Mouse (Mus musculus) limb, embryonic 11.5 days (tissue): ENCODE measurements around the gene Miox. TPM values are rescaled to one million over a fixed set of nuclear protein-coding genes. Genes with fewer than 3 reads are reported as not detected.

Experiments used
- ATAC-seq: fragments of 200-750 bp; cut with Nextera tagmentation; 2 replicates; pipeline ENCODE4 v1.8.0; 2017; ENCODE audit warnings: low read depth; ENCODE audit not compliant: insufficient number of reproducible peaks, low FRiP score, low TSS enrichment
- DNase-seq: peaks from one replicate; pipeline ENCODE4 v3.0.0-alpha.2; 2015; ENCODE audit warnings: low spot score
- H3K27ac ChIP-seq: fragments of 300-500 bp; sonication (generic); replicated peaks from 2 replicates; pipeline ENCODE4 v1.5.1; 2014; ENCODE audit warnings: low read depth, mild to moderate bottlenecking, low read length
- H3K27me3 ChIP-seq: fragments of 300-500 bp; sonication (generic); 2 replicates; pipeline ENCODE4 v1.6.1; 2014; ENCODE audit warnings: mild to moderate bottlenecking, low read length, mixed read lengths; ENCODE audit not compliant: control insufficient read depth, insufficient read depth
- H3K36me3 ChIP-seq: fragments of 300-500 bp; sonication (generic); 2 replicates; pipeline ENCODE4 v1.6.1; 2014; ENCODE audit warnings: mild to moderate bottlenecking, low read length, moderate library complexity, mixed read lengths; ENCODE audit not compliant: control insufficient read depth, insufficient read depth
- H3K4me1 ChIP-seq: fragments of 300-500 bp; sonication (generic); 2 replicates; pipeline ENCODE4 v1.6.1; 2014; ENCODE audit warnings: low read length, mixed read lengths; ENCODE audit not compliant: control insufficient read depth, insufficient read depth
- H3K4me2 ChIP-seq: fragments of 300-500 bp; sonication (generic); 2 replicates; pipeline ENCODE4 v1.6.1; 2014; ENCODE audit warnings: low read depth, mild to moderate bottlenecking, moderate library complexity; ENCODE audit not compliant: severe bottlenecking
- H3K4me3 ChIP-seq: fragments of 300-500 bp; sonication (generic); 2 replicates; pipeline ENCODE4 v1.5.1; 2014; ENCODE audit warnings: low read depth, low read length
- H3K9ac ChIP-seq: fragments of 300-500 bp; sonication (generic); 2 replicates; pipeline ENCODE4 v1.6.1; 2014; ENCODE audit warnings: mild to moderate bottlenecking, low read length
- H3K9me3 ChIP-seq: fragments of 300-500 bp; sonication (generic); 2 replicates; pipeline ENCODE4 v1.6.1; 2016; ENCODE audit warnings: low read length; ENCODE audit not compliant: control insufficient read depth
- WGBS: fragments of 180-500 bp; shearing (Covaris S2); extraction: QIAGEN DNeasy Blood & Tissue Kit; methylation state at CpG from one replicate; pipeline ENCODE4 v1.1.7; 2014; 5-methylcytosine and 5-hydroxymethylcytosine counted together
- polyA plus RNA-seq: library from polyadenylated mRNA; unstranded; fragments of >200 nt; fragmentation: Nextera tagmentation; extraction: Ambion mirVana; gene quantifications from 2 replicates; pipeline ENCODE4 v1.2.1, GENCODE M21; 2014

Gene Miox
- polyA plus RNA-seq, 1 experiment from 2014 or later, result not detected

DNA sequence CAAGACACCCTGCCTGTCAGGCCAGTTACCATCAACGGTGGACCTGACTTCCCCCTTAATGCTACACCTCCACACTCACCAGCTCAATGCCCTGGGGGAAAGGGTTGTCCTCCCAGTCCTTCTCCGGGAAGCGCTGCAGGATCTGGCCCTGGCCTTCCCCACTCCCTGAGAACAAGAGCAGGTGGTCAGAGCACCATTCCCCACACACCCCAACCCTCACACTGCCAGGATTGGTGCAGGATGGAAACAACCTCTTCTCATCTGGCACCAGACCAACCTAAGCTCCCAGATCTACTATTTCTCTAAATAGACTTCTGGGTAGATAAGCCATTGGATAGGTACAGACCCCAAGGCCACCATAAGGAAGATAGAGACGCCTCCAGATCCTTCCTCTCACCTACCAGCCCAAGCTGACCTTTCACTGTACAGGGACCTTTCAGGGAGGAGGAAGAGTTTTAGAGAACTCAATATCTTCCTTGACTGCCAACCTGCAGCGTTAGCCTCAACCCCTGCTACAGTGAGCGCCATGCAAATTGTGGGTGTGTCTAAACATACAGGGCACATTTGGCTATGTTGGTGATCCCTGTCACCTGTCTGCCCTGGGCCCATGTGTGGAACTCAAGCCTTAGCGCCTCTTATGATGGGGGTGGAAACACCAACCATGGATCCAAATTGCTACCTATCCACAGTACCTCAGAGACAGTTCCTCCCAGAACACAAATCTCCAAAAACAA, 25.6 kb upstream of the Miox start:
- 86% methylated on average over 7 of the region's 7 CpGs for WGBS
- DNase-seq (no peak), ATAC-seq (no peak)
- Histone ChIP-seq H3K9ac (no peak overlapping the region), H3K9me3 (no peaks in the 10 kb centered on the region), H3K27me3 (no peaks in the 10 kb centered on the region), H3K4me3 (no peak overlapping the region), H3K27ac (no peak overlapping the region), H3K4me1 (no peaks in the 10 kb centered on the region; the same call in none of the 2 replicates), H3K36me3 (peaks cover 10% of the 10 kb centered on the region; the same call in 1 of the 2 replicates), H3K4me2 (no peak overlapping the region)

DNA sequence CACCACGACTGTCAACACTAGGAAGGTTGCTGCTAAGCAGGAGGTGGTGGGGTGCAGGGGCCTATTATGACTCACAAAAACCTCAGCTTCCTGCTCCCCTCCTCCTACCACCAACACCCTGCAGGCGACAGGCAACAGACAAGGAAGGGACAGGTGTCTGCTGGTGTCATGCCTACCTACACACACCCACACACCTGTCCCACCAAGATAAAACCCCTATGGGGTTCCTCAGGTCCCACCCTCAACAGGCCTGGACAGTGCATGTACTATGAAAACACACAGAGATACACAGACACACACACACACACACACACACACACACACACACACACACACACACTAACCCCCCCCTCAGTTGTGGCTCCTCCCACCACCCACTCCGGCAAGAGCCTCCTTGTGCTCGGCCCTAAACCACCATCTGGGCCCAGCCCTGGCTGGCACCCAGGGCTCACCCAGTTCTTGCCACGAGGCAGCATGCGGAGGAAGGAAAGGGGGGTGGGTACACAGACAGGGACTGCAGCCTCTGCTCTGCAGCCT, 24.2 kb upstream of the Miox start:
- ATAC-seq (no peak), DNase-seq (no peak)
- Histone ChIP-seq H3K9ac (no peak overlapping the region), H3K27ac (no peak overlapping the region), H3K4me1 (peaks cover 4% of the 10 kb centered on the region), H3K36me3 (peaks cover 5% of the 10 kb centered on the region; the same call in 1 of the 2 replicates), H3K27me3 (no peaks in the 10 kb centered on the region), H3K9me3 (no peaks in the 10 kb centered on the region), H3K4me3 (no peak overlapping the region), H3K4me2 (no peak overlapping the region)
- 87% methylated on average over 6 of the region's 6 CpGs for WGBS

DNA sequence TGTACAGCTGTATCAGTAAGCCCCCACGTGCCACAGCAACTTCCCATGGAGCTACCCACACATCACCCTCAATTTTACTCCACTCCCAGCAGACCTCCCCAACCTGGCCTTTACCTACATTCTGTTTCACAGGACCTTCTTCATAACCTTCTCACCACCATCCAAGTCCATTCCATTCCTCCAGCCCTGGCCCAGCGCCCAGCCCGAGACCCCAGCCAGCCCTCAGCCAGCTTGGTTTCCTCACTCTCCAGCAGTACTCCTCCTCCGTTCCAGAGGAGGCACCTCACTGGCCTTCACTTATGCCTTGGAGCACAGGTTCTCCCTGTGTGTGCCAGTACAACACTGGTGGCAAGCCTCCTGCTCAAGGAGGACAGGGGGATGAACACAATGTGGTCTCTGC, 20.8 kb upstream of the Miox start:
- peaks cover 4% of the 10 kb centered on the region for H3K4me1 ChIP-seq
- H3K9me3 ChIP-seq, result no peaks in the 10 kb centered on the region
- DNase-seq, result no peak
- H3K4me2 ChIP-seq, result peak overlapping the region; percentile 0; the same call in 1 of the 2 replicates
- 78% methylated on average over 4 of the region's 4 CpGs for WGBS
- H3K4me3 ChIP-seq, result no peak overlapping the region; the same call in 1 of the 2 replicates
- no peak for ATAC-seq
- no peaks in the 10 kb centered on the region for H3K36me3 ChIP-seq
- H3K9ac ChIP-seq, result no peak overlapping the region
- H3K27me3 ChIP-seq, result no peaks in the 10 kb centered on the region
- H3K27ac ChIP-seq, result no peak overlapping the region

DNA sequence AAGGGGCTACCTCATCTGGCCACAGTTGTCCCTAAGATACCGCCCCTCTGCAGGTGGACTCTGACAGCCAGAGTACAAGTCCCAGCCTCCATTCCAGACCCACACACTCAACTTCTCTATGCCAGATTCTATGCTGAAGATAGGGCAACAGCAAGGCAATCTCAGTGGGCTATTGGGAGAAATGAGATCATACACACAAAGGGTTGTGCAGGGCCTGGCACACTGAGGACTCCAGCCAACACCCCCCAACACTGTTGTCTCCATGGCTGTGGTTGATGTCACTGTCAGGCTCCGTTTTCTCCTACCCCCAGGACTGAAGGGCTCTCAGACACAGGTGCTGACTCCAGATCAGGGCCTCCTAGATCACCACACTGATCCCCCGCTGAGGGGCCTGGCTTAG, 20.1 kb upstream of the Miox start:
- H3K4me1 ChIP-seq, result peaks cover 4% of the 10 kb centered on the region
- WGBS, result 37% methylated on average over 3 of the region's 3 CpGs

DNA sequence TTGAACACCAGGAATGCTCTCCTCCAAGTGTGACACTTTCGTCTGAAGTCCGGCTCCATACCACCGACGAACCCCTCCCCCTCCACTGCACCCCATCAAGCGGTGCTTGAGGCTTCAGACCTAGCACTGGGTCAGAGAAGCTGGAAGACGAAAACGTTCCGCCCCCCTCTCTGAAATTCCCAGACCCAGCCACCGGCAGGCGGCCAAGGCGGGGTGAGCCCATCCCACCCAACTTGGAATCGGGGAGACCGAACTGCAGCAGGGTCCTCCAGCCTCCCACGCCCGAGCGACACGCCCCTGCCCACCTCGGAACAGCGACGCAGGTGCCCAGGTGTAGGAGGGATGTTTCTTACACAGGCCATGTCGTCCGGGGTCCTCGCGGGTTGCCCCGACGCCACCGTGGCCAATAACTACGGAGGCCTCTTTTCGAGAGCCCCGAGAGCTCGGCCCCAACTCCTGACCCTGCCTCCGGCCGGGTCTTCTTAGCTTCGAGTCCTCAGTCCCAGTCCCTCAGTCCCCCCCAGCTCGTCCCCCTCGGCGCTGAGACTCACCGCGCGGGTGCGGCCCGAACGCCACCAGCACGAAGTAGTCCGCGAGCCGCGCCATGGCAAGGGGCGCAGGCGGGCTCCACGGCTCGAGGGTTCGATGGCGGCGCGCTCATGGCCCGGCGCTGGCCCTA, 19.5 kb upstream of the Miox start:
- peak overlapping the region; percentile 96 for H3K4me3 ChIP-seq
- H3K27me3 ChIP-seq, result no peaks in the 10 kb centered on the region
- DNase-seq (peak; percentile 47), ATAC-seq (peak; percentile 40)
- H3K27ac ChIP-seq, result 0 out of 2 replicates have a peak overlapping the region, but pooled peaks have one; percentile 12
- no peaks in the 10 kb centered on the region for H3K36me3 ChIP-seq
- peaks cover 4% of the 10 kb centered on the region for H3K4me1 ChIP-seq
- H3K9ac ChIP-seq, result peak overlapping the region; percentile 91
- 0% methylated on average over 58 of the region's 58 CpGs for WGBS
- H3K9me3 ChIP-seq, result no peaks in the 10 kb centered on the region
- peak overlapping the region; percentile 64 for H3K4me2 ChIP-seq

More for the DNA sequence above, 20.1 kb upstream of the Miox start:
- Histone ChIP-seq H3K4me2 (peak overlapping the region; percentile 64), H3K27ac (no peak overlapping the region), H3K27me3 (no peaks in the 10 kb centered on the region), H3K9me3 (no peaks in the 10 kb centered on the region), H3K36me3 (no peaks in the 10 kb centered on the region), H3K4me3 (peak overlapping the region; percentile 96), H3K9ac (peak overlapping the region; percentile 91)
- ATAC-seq, result no peak
- DNase-seq, result no peak

DNA sequence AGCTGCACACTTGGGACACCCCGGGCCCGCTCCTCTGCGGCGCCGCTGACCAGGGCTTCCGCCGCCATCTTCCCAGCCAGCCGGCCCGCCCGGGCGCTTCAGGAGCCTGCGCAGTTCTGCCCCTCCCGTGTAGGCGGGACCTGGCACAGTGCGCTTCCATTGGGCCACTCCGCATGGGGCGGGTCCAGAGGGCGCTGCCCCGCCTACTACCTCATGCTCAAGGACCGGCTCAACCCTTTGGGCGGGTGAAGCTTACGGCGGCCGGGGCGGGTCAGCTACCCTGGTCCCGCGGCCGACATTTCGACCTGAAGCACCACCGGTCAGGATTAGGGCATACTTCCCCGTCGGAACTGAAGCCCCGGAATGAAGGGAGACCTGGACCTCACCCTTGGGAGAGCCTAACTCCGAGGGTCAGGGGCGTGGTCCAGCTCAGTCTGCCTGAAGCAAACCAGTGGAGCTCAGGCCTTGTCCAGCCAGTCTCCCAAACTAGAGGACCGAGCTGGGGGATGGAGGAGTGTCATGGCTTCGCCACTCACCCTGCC, 18.9 kb upstream of the Miox start, which contains the start of gene Sbf1:
Gene Sbf1, minus strand, starts transcription at position 122 of the 542 bp plus-strand sequence.
- WGBS, result under 1% methylated on average over 37 of the region's 37 CpGs
- 0 out of 2 replicates have a peak within 1 kb of the TSS, but pooled peaks have one; percentile 12 for H3K27ac ChIP-seq

DNA sequence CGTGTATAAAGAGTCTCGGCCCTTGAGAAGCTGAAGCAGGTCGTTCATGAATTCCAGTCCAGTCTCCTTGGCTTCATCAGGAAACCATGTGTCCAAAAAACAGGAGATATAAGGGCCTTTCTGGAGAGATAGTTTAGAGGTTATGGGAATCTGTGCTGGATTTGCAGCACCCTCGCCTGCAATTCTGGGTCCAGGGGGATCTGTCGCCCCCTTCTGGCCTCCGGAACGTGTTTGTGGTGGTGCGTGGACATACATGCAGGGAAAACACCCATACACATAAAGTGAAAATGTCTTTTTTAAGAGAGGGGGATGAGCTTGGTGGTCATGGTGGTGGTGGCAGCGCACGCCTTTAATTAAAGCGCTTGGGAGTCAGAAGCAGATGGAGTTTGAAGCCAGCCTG, 18.1 kb upstream of the Miox start:
- Histone ChIP-seq H3K27ac (no peak overlapping the region), H3K9me3 (no peaks in the 10 kb centered on the region), H3K4me3 (no peak overlapping the region), H3K9ac (no peak overlapping the region), H3K4me2 (no peak overlapping the region), H3K36me3 (no peaks in the 10 kb centered on the region), H3K4me1 (peaks cover 4% of the 10 kb centered on the region), H3K27me3 (no peaks in the 10 kb centered on the region)
- WGBS, result 68% methylated on average over 11 of the region's 11 CpGs
- ATAC-seq (no peak), DNase-seq (peak; percentile 35)

More for the DNA sequence above, 18.9 kb upstream of the Miox start, which contains the start of gene Sbf1:
- peaks cover 4% of the 10 kb centered on the region for H3K4me1 ChIP-seq
- H3K9me3 ChIP-seq, result no peaks in the 10 kb centered on the region
- H3K27me3 ChIP-seq, result no peaks in the 10 kb centered on the region
- no peaks in the 10 kb centered on the region for H3K36me3 ChIP-seq
- H3K4me3 ChIP-seq, result peak within 1 kb of the TSS; percentile 96
- peak; percentile 97 for DNase-seq
- peak within 1 kb of the TSS; percentile 91 for H3K9ac ChIP-seq
- peak; percentile 99 for ATAC-seq
- H3K4me2 ChIP-seq, result peak within 1 kb of the TSS; percentile 64

DNA sequence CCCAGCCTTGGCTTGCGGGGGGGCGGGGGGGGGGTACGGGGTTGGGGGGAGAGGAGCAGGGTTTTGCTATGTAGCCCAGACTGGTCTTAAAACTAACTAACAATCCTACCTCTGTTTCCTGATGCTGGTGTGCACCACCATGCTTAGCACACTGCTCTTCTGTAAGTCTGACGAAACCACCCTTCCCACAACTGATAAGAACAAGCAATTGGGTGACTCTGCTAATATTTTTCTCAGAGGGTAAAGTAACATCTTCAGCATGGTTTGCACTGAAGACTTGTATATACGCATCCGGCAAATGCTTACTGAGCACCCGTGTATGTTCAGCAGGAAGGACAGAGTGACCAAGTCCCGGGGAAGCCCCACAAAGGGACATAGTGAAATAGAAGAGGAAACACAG, 12.9 kb upstream of the Miox start:
- DNase-seq, result no peak
- ATAC-seq, result no peak
- H3K9ac ChIP-seq, result no peak overlapping the region
- H3K27me3 ChIP-seq, result peaks cover 5% of the 10 kb centered on the region; the same call in 1 of the 2 replicates
- H3K36me3 ChIP-seq, result no peaks in the 10 kb centered on the region
- WGBS, result 86% methylated on average over 8 of the region's 8 CpGs
- H3K4me3 ChIP-seq, result no peak overlapping the region
- no peak overlapping the region for H3K27ac ChIP-seq
- H3K9me3 ChIP-seq, result no peaks in the 10 kb centered on the region
- H3K4me1 ChIP-seq, result peaks cover 6% of the 10 kb centered on the region; the same call in 1 of the 2 replicates
- no peak overlapping the region for H3K4me2 ChIP-seq
